Mouse (Mus musculus) adrenal gland, postnatal 25 days (tissue): ENCODE measurements around the gene Gm20816. TPM values are rescaled to one million over a fixed set of nuclear protein-coding genes. Genes with fewer than 3 reads are reported as not detected.
"Not testable (repeated sequence)": the region's sequence is repeated elsewhere in the genome, so short reads cannot be mapped to it uniquely, and the experiment has no call there.

Experiments
- DNase-seq: peaks from one replicate; pipeline ENCODE4 v3.0.0; 2021; ENCODE audit warnings: mixed read lengths
- long read RNA-seq: library from polyadenylated mRNA; stranded (forward); transcript quantifications from one replicate; pipeline ENCODE4 v2.0.0, GENCODE M21; 2021
- total RNA-seq: library from RNA; stranded (reverse); gene quantifications from 2 replicates; pipeline ENCODE4 v1.2.3, GENCODE M21; 2021

Gene Gm20816
- total RNA-seq = not detected in 2 replicates
- long read RNA-seq = 0 reads

- not testable (repeated sequence) for DNase-seq
Measured at GRCm38 (mm10) chrY:68537655-68538054, at the start of gene Gm20816. Gm20816 (plus strand) TSS chrY:68537955.

Other genes starting within 250 kb of the Gm20816 start
- not detected in 2 replicates for gene Gm20937, start 243.1 kb upstream of the Gm20816 start, total RNA-seq